Mouse (Mus musculus) urinary bladder, postnatal 14 days (tissue): ENCODE data around the gene Adgrf5.
"Not testable (repeated sequence)": the region's sequence is repeated elsewhere in the genome, so short reads cannot be mapped to it uniquely, and the experiment has no call there.

Source experiments
- DNase-seq: peaks from one replicate; pipeline ENCODE4 v3.0.0; 2021; ENCODE audit warnings: low spot score

Gene Adgrf5

GRCm38 (mm10) chr17:43359826-43360619, at the start of gene Adgrf5:
TSS of gene Adgrf5 (plus strand) at chr17:43360451.
- DNase-seq: peak; percentile 7

GRCm38 (mm10) chr17:43325986-43326671, 34.1 kb upstream of the Adgrf5 start:
- DNase-seq: no peak

- DNase-seq: peak; percentile 39
These were observed 33.2 kb upstream of the Adgrf5 start for GRCm38 (mm10) chr17:43326726-43327700.

GRCm38 (mm10) chr17:43327810-43328209, 32.4 kb upstream of the Adgrf5 start:
- no peak for DNase-seq

GRCm38 (mm10) chr17:43329216-43329615, 31.0 kb upstream of the Adgrf5 start:
- no peak for DNase-seq

- peak; percentile 23 for DNase-seq
These were observed 30.5 kb upstream of the Adgrf5 start for GRCm38 (mm10) chr17:43329761-43330183.

- no peak for DNase-seq
These were observed 27.6 kb upstream of the Adgrf5 start for GRCm38 (mm10) chr17:43332686-43333085.

- DNase-seq: no peak
These were observed 26.2 kb upstream of the Adgrf5 start for GRCm38 (mm10) chr17:43334074-43334473.

GRCm38 (mm10) chr17:43337643-43338042, 22.6 kb upstream of the Adgrf5 start:
- no peak for DNase-seq

- DNase-seq: no peak
These were observed 22.0 kb upstream of the Adgrf5 start for GRCm38 (mm10) chr17:43338279-43338678.

GRCm38 (mm10) chr17:43346499-43346898, 13.8 kb upstream of the Adgrf5 start:
- not testable (repeated sequence) for DNase-seq

- DNase-seq: no peak
These were observed 2.2 kb upstream of the Adgrf5 start for GRCm38 (mm10) chr17:43357902-43358539.

GRCm38 (mm10) chr17:43361021-43361420, 770 bp downstream of the Adgrf5 start:
- no peak for DNase-seq

GRCm38 (mm10) chr17:43362362-43362761, 2.1 kb downstream of the Adgrf5 start:
- no peak for DNase-seq

GRCm38 (mm10) chr17:43362881-43363280, 2.6 kb downstream of the Adgrf5 start:
- DNase-seq: no peak

- no peak for DNase-seq
These were observed 3.7 kb downstream of the Adgrf5 start for GRCm38 (mm10) chr17:43363921-43364320.

GRCm38 (mm10) chr17:43365297-43365696, 5.0 kb downstream of the Adgrf5 start:
- no peak for DNase-seq

GRCm38 (mm10) chr17:43366486-43366885, 6.2 kb downstream of the Adgrf5 start:
- DNase-seq: no peak

- no peak for DNase-seq
These were observed 7.9 kb downstream of the Adgrf5 start for GRCm38 (mm10) chr17:43368171-43368576.

- no peak for DNase-seq
These were observed 12.4 kb downstream of the Adgrf5 start for GRCm38 (mm10) chr17:43372604-43373003.

GRCm38 (mm10) chr17:43374020-43374419, 13.8 kb downstream of the Adgrf5 start:
- no peak for DNase-seq

- no peak for DNase-seq
These were observed 16.3 kb downstream of the Adgrf5 start for GRCm38 (mm10) chr17:43376527-43376926.
